Mouse (Mus musculus) neural tube, embryonic 13.5 days (tissue): ENCODE data around the gene Pim3. TPM values are rescaled to one million over a fixed set of nuclear protein-coding genes. Genes with fewer than 3 reads are reported as not detected.

Experiments
- ATAC-seq: fragments of 200-750 bp; cut with Nextera tagmentation; 2 replicates; pipeline ENCODE4 v1.8.0; 2017; ENCODE audit warnings: low read depth, mild to moderate bottlenecking, moderate TSS enrichment, moderate library complexity
- H3K27ac ChIP-seq: fragments of 300-500 bp; sonication (generic); replicated peaks from 2 replicates; pipeline ENCODE4 v1.5.1; 2015; ENCODE audit warnings: moderate library complexity, mild to moderate bottlenecking, inconsistent platforms
- H3K27me3 ChIP-seq: fragments of 300-500 bp; sonication (generic); 2 replicates; pipeline ENCODE4 v1.6.1; 2015; ENCODE audit warnings: mild to moderate bottlenecking, inconsistent platforms
- H3K36me3 ChIP-seq: fragments of 300-500 bp; sonication (generic); 2 replicates; pipeline ENCODE4 v1.6.1; 2015; ENCODE audit warnings: mild to moderate bottlenecking, inconsistent platforms
- H3K4me1 ChIP-seq: fragments of 300-500 bp; sonication (generic); replicated peaks from 2 replicates; pipeline ENCODE4 v1.6.1; 2015; ENCODE audit warnings: inconsistent platforms
- H3K4me2 ChIP-seq: fragments of 300-500 bp; sonication (generic); 2 replicates; pipeline ENCODE4 v1.6.1; 2015; ENCODE audit warnings: inconsistent platforms, mild to moderate bottlenecking, moderate library complexity
- H3K4me3 ChIP-seq: fragments of 300-500 bp; sonication (generic); 2 replicates; pipeline ENCODE4 v1.5.1; 2015; ENCODE audit warnings: mild to moderate bottlenecking, inconsistent platforms
- H3K9ac ChIP-seq: fragments of 300-500 bp; sonication (generic); 2 replicates; pipeline ENCODE4 v1.6.1; 2015; ENCODE audit warnings: moderate library complexity, mild to moderate bottlenecking, inconsistent platforms
- H3K9me3 ChIP-seq: fragments of 300-500 bp; sonication (generic); 2 replicates; pipeline ENCODE4 v1.6.1; 2016; ENCODE audit warnings: inconsistent platforms
- WGBS: fragments of 180-500 bp; shearing (Covaris S2); methylation state at CpG from one replicate; pipeline ENCODE4 v1.1.7; 2015; 5-methylcytosine and 5-hydroxymethylcytosine counted together
- polyA plus RNA-seq: library from polyadenylated mRNA; unstranded; fragments of >200 nt; fragmentation: Nextera tagmentation; extraction: Ambion mirVana; gene quantifications from 2 replicates; pipeline ENCODE4 v1.2.1, GENCODE M21; 2015

Gene Pim3
- polyA plus RNA-seq, 1 experiment from 2014 or later = 51.2 TPM

GRCm38 (mm10) chr15:88840126-88840525, 21.9 kb upstream of the Pim3 start:
- no peaks in the 10 kb centered on the region for H3K9me3 ChIP-seq
- 67% methylated on average over 10 of the region's 10 CpGs for WGBS
- H3K36me3 ChIP-seq = no peaks in the 10 kb centered on the region
- no peaks in the 10 kb centered on the region for H3K27me3 ChIP-seq
- no peak overlapping the region for H3K4me2 ChIP-seq
- no peak overlapping the region for H3K9ac ChIP-seq
- peaks cover 27% of the 10 kb centered on the region for H3K4me1 ChIP-seq
- no peak overlapping the region for H3K4me3 ChIP-seq
- ATAC-seq = no peak
- peak overlapping the region; percentile 74 for H3K27ac ChIP-seq

GRCm38 (mm10) chr15:88841160-88841559, 20.8 kb upstream of the Pim3 start:
- Histone ChIP-seq H3K4me1 (peaks cover 27% of the 10 kb centered on the region), H3K27ac (no peak overlapping the region), H3K9me3 (no peaks in the 10 kb centered on the region), H3K9ac (no peak overlapping the region), H3K36me3 (no peaks in the 10 kb centered on the region), H3K4me3 (no peak overlapping the region), H3K4me2 (no peak overlapping the region), H3K27me3 (no peaks in the 10 kb centered on the region)
- no peak for ATAC-seq
- 83% methylated on average over 2 of the region's 2 CpGs for WGBS

GRCm38 (mm10) chr15:88841580-88842299, 20.2 kb upstream of the Pim3 start:
- H3K36me3 ChIP-seq = no peaks in the 10 kb centered on the region
- H3K4me1 ChIP-seq = peaks cover 27% of the 10 kb centered on the region
- no peak overlapping the region for H3K4me2 ChIP-seq
- no peaks in the 10 kb centered on the region for H3K9me3 ChIP-seq
- H3K27ac ChIP-seq = no peak overlapping the region
- no peak overlapping the region for H3K9ac ChIP-seq
- H3K27me3 ChIP-seq = no peaks in the 10 kb centered on the region; the same call in 1 of the 2 replicates
- 84% methylated on average over 3 of the region's 3 CpGs for WGBS
- ATAC-seq = no peak
- no peak overlapping the region for H3K4me3 ChIP-seq

GRCm38 (mm10) chr15:88842300-88842673, 19.7 kb upstream of the Pim3 start:
- no peaks in the 10 kb centered on the region; the same call in 1 of the 2 replicates for H3K27me3 ChIP-seq
- H3K27ac ChIP-seq = no peak overlapping the region
- WGBS = 75% methylated on average over 3 of the region's 3 CpGs
- no peak for ATAC-seq
- no peak overlapping the region for H3K9ac ChIP-seq
- H3K9me3 ChIP-seq = no peaks in the 10 kb centered on the region
- no peaks in the 10 kb centered on the region for H3K36me3 ChIP-seq
- H3K4me3 ChIP-seq = no peak overlapping the region
- H3K4me1 ChIP-seq = peaks cover 24% of the 10 kb centered on the region
- no peak overlapping the region for H3K4me2 ChIP-seq

GRCm38 (mm10) chr15:88843486-88844097, 18.4 kb upstream of the Pim3 start:
- ATAC-seq = no peak
- H3K9ac ChIP-seq = no peak overlapping the region
- H3K4me2 ChIP-seq = no peak overlapping the region
- H3K27ac ChIP-seq = 0 out of 2 replicates have a peak overlapping the region, but pooled peaks have one; percentile 29
- no peaks in the 10 kb centered on the region; the same call in 1 of the 2 replicates for H3K27me3 ChIP-seq
- no peak overlapping the region for H3K4me3 ChIP-seq
- H3K9me3 ChIP-seq = no peaks in the 10 kb centered on the region
- H3K36me3 ChIP-seq = no peaks in the 10 kb centered on the region
- H3K4me1 ChIP-seq = peaks cover 15% of the 10 kb centered on the region
- 41% methylated on average over 8 of the region's 8 CpGs for WGBS

GRCm38 (mm10) chr15:88844966-88845365, 17.0 kb upstream of the Pim3 start:
- Histone ChIP-seq H3K4me3 (no peak overlapping the region), H3K4me1 (peaks cover 2% of the 10 kb centered on the region; the same call in 1 of the 2 replicates), H3K27ac (no peak overlapping the region), H3K36me3 (no peaks in the 10 kb centered on the region), H3K9me3 (no peaks in the 10 kb centered on the region), H3K27me3 (no peaks in the 10 kb centered on the region; the same call in 1 of the 2 replicates), H3K9ac (no peak overlapping the region), H3K4me2 (no peak overlapping the region)
- WGBS = 92% methylated on average over 7 of the region's 7 CpGs
- no peak for ATAC-seq

GRCm38 (mm10) chr15:88848661-88849060, 13.3 kb upstream of the Pim3 start:
- Histone ChIP-seq H3K4me2 (no peak overlapping the region), H3K4me1 (peaks cover 10% of the 10 kb centered on the region), H3K27ac (no peak overlapping the region), H3K9ac (no peak overlapping the region), H3K4me3 (no peak overlapping the region), H3K9me3 (no peaks in the 10 kb centered on the region), H3K27me3 (no peaks in the 10 kb centered on the region; the same call in 1 of the 2 replicates), H3K36me3 (no peaks in the 10 kb centered on the region)
- ATAC-seq = no peak
- 93% methylated on average over 1 of the region's 1 CpGs for WGBS

- no peak overlapping the region for H3K4me2 ChIP-seq
- ATAC-seq = no peak
- 96% methylated on average over 2 of the region's 2 CpGs for WGBS
These were observed 12.4 kb upstream of the Pim3 start for GRCm38 (mm10) chr15:88849621-88850020.

GRCm38 (mm10) chr15:88850146-88850826, 11.7 kb upstream of the Pim3 start:
- Histone ChIP-seq H3K27ac (no peak overlapping the region), H3K27me3 (no peaks in the 10 kb centered on the region; the same call in 1 of the 2 replicates), H3K9ac (no peak overlapping the region), H3K9me3 (no peaks in the 10 kb centered on the region), H3K36me3 (no peaks in the 10 kb centered on the region), H3K4me2 (no peak overlapping the region), H3K4me3 (no peak overlapping the region), H3K4me1 (peaks cover 18% of the 10 kb centered on the region)
- 62% methylated on average over 10 of the region's 10 CpGs for WGBS
- ATAC-seq = peak; percentile 48

More at GRCm38 (mm10) chr15:88849621-88850020, 12.4 kb upstream of the Pim3 start:
- H3K4me3 ChIP-seq = no peak overlapping the region
- no peaks in the 10 kb centered on the region for H3K36me3 ChIP-seq
- H3K27me3 ChIP-seq = no peaks in the 10 kb centered on the region; the same call in 1 of the 2 replicates
- no peaks in the 10 kb centered on the region for H3K9me3 ChIP-seq
- no peak overlapping the region for H3K27ac ChIP-seq
- no peak overlapping the region for H3K9ac ChIP-seq
- H3K4me1 ChIP-seq = peaks cover 15% of the 10 kb centered on the region

- no peak overlapping the region for H3K4me3 ChIP-seq
- H3K4me1 ChIP-seq = peaks cover 18% of the 10 kb centered on the region
- no peak overlapping the region for H3K27ac ChIP-seq
- 62% methylated on average over 3 of the region's 3 CpGs for WGBS
- H3K9ac ChIP-seq = no peak overlapping the region
- no peaks in the 10 kb centered on the region for H3K9me3 ChIP-seq
- H3K4me2 ChIP-seq = no peak overlapping the region
- H3K36me3 ChIP-seq = no peaks in the 10 kb centered on the region
- no peak for ATAC-seq
- H3K27me3 ChIP-seq = no peaks in the 10 kb centered on the region; the same call in 1 of the 2 replicates
These were observed 10.9 kb upstream of the Pim3 start for GRCm38 (mm10) chr15:88851076-88851475.

- H3K4me3 ChIP-seq = no peak overlapping the region
- no peak for ATAC-seq
- WGBS = 82% methylated on average over 10 of the region's 10 CpGs
- no peak overlapping the region for H3K9ac ChIP-seq
- H3K27me3 ChIP-seq = no peaks in the 10 kb centered on the region; the same call in 1 of the 2 replicates
- no peaks in the 10 kb centered on the region for H3K9me3 ChIP-seq
- no peak overlapping the region for H3K27ac ChIP-seq
- H3K4me2 ChIP-seq = no peak overlapping the region
- peaks cover 18% of the 10 kb centered on the region for H3K4me1 ChIP-seq
- no peaks in the 10 kb centered on the region for H3K36me3 ChIP-seq
These were observed 10.4 kb upstream of the Pim3 start for GRCm38 (mm10) chr15:88851507-88852149.

GRCm38 (mm10) chr15:88853106-88853505, 8.9 kb upstream of the Pim3 start:
- Histone ChIP-seq H3K4me1 (peaks cover 18% of the 10 kb centered on the region), H3K4me2 (no peak overlapping the region), H3K27me3 (no peaks in the 10 kb centered on the region), H3K36me3 (no peaks in the 10 kb centered on the region), H3K4me3 (no peak overlapping the region), H3K9ac (no peak overlapping the region), H3K9me3 (no peaks in the 10 kb centered on the region), H3K27ac (no peak overlapping the region)
- 87% methylated on average over 9 of the region's 9 CpGs for WGBS
- ATAC-seq = no peak
